Mouse (Mus musculus) embryonic facial prominence, embryonic 12.5 days (tissue): Measurements from ENCODE around the gene Cit. TPM values are rescaled to one million over a fixed set of nuclear protein-coding genes. Genes with fewer than 3 reads are reported as not detected.

Experiments used
- ATAC-seq: fragments of 200-750 bp; cut with Nextera tagmentation; 2 replicates; pipeline ENCODE4 v1.8.0; 2017; ENCODE audit not compliant: insufficient number of reproducible peaks, insufficient read depth, low FRiP score, low TSS enrichment
- H3K27ac ChIP-seq: fragments of 300-500 bp; sonication (generic); 2 replicates; pipeline ENCODE4 v1.5.1; 2016; ENCODE audit warnings: mild to moderate bottlenecking
- H3K27me3 ChIP-seq: fragments of 300-500 bp; sonication (generic); 2 replicates; pipeline ENCODE4 v1.6.1; 2016; ENCODE audit warnings: mild to moderate bottlenecking, moderate library complexity
- H3K36me3 ChIP-seq: fragments of 300-500 bp; sonication (generic); 2 replicates; pipeline ENCODE4 v1.6.1; 2016; ENCODE audit warnings: mild to moderate bottlenecking
- H3K4me1 ChIP-seq: fragments of 300-500 bp; sonication (generic); 2 replicates; pipeline ENCODE4 v1.6.1; 2016
- H3K4me2 ChIP-seq: fragments of 300-500 bp; sonication (generic); replicated peaks from 2 replicates; pipeline ENCODE4 v1.6.1; 2016; ENCODE audit warnings: mild to moderate bottlenecking, moderate library complexity
- H3K4me3 ChIP-seq: fragments of 300-500 bp; sonication (generic); 2 replicates; pipeline ENCODE4 v1.5.1; 2016; ENCODE audit warnings: mild to moderate bottlenecking
- H3K9ac ChIP-seq: fragments of 300-500 bp; sonication (generic); 2 replicates; pipeline ENCODE4 v1.6.1; 2016; ENCODE audit warnings: mild to moderate bottlenecking, moderate library complexity
- H3K9me3 ChIP-seq: fragments of 300-500 bp; sonication (generic); 2 replicates; pipeline ENCODE4 v1.6.1; 2016; ENCODE audit warnings: mild to moderate bottlenecking, moderate library complexity
- WGBS: fragments of 180-500 bp; shearing (Covaris S2); methylation state at CpG from one replicate; pipeline ENCODE4 v1.1.7; 2016; 5-methylcytosine and 5-hydroxymethylcytosine counted together
- polyA plus RNA-seq: library from polyadenylated mRNA; unstranded; fragments of >200 nt; fragmentation: Nextera tagmentation; extraction: Ambion mirVana; gene quantifications from 2 replicates; pipeline ENCODE4 v1.2.1, GENCODE M21; 2016

The Cit gene
- polyA plus RNA-seq, 1 experiment from 2014 or later, result 36.3 TPM

DNA sequence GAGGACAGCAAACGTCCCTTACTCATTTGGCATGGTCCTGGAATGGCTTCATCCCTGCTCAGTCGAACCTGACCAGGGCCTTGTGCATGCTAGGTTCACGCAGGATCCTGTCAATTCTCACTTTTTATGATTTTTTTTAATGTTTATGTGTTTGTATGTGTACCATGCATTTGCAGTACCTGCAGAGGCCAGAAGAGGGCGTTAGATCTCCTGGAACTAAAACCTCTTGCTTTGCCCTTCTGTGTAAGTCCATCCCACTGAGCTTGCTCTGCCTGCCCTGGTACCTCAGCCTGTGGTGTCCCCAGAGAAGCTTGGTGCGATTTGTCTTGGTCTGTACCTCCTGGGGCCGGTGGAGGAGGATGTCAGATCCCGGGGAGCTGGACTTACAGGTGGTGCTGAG is 105.9 kb downstream of the Cit start:
- no peak for ATAC-seq
- Histone ChIP-seq H3K4me3 (no peak overlapping the region), H3K36me3 (peaks cover 77% of the 10 kb centered on the region)

GRCm38 (mm10) chr5:115953173-115953572 is 108.1 kb downstream of the Cit start:
- H3K4me2 ChIP-seq, result no peak overlapping the region
- peaks cover 73% of the 10 kb centered on the region for H3K36me3 ChIP-seq
- H3K9me3 ChIP-seq, result 0 out of 2 replicates have a peak, but pooled peaks cover 4% of the 10 kb centered on the region
- WGBS, result 93% methylated on average over 6 of the region's 6 CpGs
- H3K4me1 ChIP-seq, result no peaks in the 10 kb centered on the region
- no peak overlapping the region for H3K4me3 ChIP-seq
- no peak for ATAC-seq
- no peak overlapping the region for H3K27ac ChIP-seq
- H3K9ac ChIP-seq, result no peak overlapping the region
- no peaks in the 10 kb centered on the region for H3K27me3 ChIP-seq

More for the DNA sequence above, 105.9 kb downstream of the Cit start:
- Histone ChIP-seq H3K9ac (no peak overlapping the region), H3K4me1 (no peaks in the 10 kb centered on the region), H3K4me2 (no peak overlapping the region), H3K27me3 (no peaks in the 10 kb centered on the region), H3K9me3 (no peaks in the 10 kb centered on the region), H3K27ac (no peak overlapping the region)
- 85% methylated on average over 7 of the region's 7 CpGs for WGBS

DNA sequence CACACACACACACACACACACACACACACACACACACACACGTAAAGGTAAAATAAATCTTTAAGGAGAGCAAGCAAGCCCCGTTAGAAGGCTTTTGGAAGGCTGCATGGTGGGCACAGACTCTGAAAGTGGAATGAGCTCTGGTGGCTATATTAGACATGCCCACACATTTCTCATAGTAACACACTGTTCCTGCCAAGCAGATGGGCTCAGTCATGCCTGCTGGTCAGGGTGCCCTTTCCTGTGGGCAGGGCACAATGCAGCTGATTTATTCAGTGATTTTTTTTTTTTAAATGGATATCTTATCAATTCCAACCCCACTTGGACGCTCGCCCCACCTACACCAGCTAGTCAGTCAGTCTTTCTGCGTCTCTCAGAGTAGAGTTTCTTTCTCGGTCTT is 109.0 kb downstream of the Cit start:
- no peak for ATAC-seq
- H3K4me1 ChIP-seq, result no peaks in the 10 kb centered on the region
- no peak overlapping the region for H3K4me3 ChIP-seq
- 97% methylated on average over 6 of the region's 6 CpGs for WGBS
- H3K36me3 ChIP-seq, result peaks cover 64% of the 10 kb centered on the region
- 0 out of 2 replicates have a peak, but pooled peaks cover 4% of the 10 kb centered on the region for H3K9me3 ChIP-seq
- H3K4me2 ChIP-seq, result no peak overlapping the region
- H3K27me3 ChIP-seq, result no peaks in the 10 kb centered on the region
- H3K9ac ChIP-seq, result no peak overlapping the region
- no peak overlapping the region for H3K27ac ChIP-seq

DNA sequence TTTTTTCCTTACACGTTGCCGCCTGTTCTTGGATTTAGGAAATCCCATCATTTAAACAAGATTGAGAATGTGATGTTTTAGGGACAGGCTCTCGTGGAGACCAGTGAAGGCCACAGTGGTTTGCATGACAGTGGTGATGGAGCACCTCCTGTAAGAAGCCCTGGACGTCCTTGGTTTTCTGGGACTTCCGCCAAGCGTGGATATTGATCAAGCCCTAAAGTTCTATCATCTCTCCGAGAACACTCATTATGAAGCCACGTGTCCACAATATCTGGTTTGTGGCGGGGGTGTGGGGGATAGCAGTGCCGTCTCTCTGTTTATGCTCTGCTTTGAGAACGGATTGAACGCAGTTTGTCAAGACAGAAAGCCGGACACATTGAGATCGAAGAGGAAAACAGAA is 109.5 kb downstream of the Cit start:
- Histone ChIP-seq H3K9ac (no peak overlapping the region), H3K4me2 (no peak overlapping the region), H3K27ac (no peak overlapping the region), H3K36me3 (peaks cover 64% of the 10 kb centered on the region), H3K9me3 (0 out of 2 replicates have a peak, but pooled peaks cover 4% of the 10 kb centered on the region), H3K27me3 (no peaks in the 10 kb centered on the region), H3K4me1 (no peaks in the 10 kb centered on the region), H3K4me3 (no peak overlapping the region)
- 94% methylated on average over 14 of the region's 14 CpGs for WGBS
- ATAC-seq, result no peak

DNA sequence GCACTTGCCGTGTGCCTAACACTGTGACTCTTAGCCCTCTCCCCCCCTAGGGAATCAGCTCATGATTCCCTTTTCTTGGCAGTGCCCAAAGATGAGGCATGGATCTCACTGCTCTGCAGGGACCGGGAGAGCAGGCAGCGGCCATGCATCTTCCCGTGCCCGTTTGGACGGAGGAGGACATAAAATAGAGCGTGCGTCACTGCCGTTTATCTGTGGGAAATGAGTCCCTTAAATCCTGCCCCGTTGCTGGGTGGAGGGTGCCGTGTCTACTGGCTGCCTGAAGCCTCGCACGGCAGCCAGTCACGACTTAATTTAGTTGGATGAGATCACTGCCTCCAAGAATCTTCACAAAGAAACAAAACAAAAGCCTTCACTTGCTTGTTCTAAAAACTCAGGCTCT is 110.1 kb downstream of the Cit start:
- H3K4me2 ChIP-seq, result no peak overlapping the region
- no peak overlapping the region for H3K27ac ChIP-seq
- no peaks in the 10 kb centered on the region for H3K27me3 ChIP-seq
- H3K4me3 ChIP-seq, result no peak overlapping the region
- no peak overlapping the region for H3K9ac ChIP-seq
- peaks cover 64% of the 10 kb centered on the region for H3K36me3 ChIP-seq
- 97% methylated on average over 14 of the region's 14 CpGs for WGBS
- no peak for ATAC-seq
- 0 out of 2 replicates have a peak, but pooled peaks cover 4% of the 10 kb centered on the region for H3K9me3 ChIP-seq
- no peaks in the 10 kb centered on the region for H3K4me1 ChIP-seq

DNA sequence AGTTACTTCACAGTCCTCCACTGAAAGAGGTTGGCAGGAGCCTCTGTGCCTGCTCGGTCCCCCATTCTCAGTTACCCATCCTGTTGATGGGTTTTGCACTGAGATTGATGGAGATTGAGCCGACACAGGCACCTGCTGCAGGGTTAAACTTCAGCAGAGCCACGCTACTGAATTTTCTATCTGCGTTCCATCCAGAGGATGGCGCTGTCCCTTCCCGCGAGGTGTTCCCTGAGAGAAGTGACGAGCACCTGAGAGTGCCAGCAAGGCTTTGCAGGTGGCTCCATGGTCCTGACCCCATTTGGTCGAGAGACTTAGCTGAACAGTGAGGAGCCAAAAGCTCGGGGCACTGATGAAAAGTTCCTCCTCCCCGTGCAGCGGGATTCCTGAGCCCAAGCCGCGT is 111.0 kb downstream of the Cit start:
- WGBS, result 95% methylated on average over 14 of the region's 14 CpGs
- no peak overlapping the region for H3K4me3 ChIP-seq
- H3K27me3 ChIP-seq, result no peaks in the 10 kb centered on the region
- no peaks in the 10 kb centered on the region for H3K4me1 ChIP-seq
- no peak for ATAC-seq
- H3K9me3 ChIP-seq, result 0 out of 2 replicates have a peak, but pooled peaks cover 4% of the 10 kb centered on the region
- H3K4me2 ChIP-seq, result no peak overlapping the region
- H3K9ac ChIP-seq, result no peak overlapping the region
- no peak overlapping the region for H3K27ac ChIP-seq
- peaks cover 58% of the 10 kb centered on the region for H3K36me3 ChIP-seq

GRCm38 (mm10) chr5:115957177-115957576 is 112.1 kb downstream of the Cit start:
- Histone ChIP-seq H3K4me3 (no peak overlapping the region), H3K4me1 (no peaks in the 10 kb centered on the region), H3K4me2 (no peak overlapping the region), H3K27ac (no peak overlapping the region), H3K9me3 (0 out of 2 replicates have a peak, but pooled peaks cover 4% of the 10 kb centered on the region), H3K9ac (no peak overlapping the region), H3K36me3 (peaks cover 47% of the 10 kb centered on the region), H3K27me3 (no peaks in the 10 kb centered on the region)
- no peak for ATAC-seq
- 98% methylated on average over 6 of the region's 6 CpGs for WGBS

- ATAC-seq, result no peak
- Histone ChIP-seq H3K4me2 (no peak overlapping the region), H3K27ac (no peak overlapping the region), H3K4me1 (no peaks in the 10 kb centered on the region), H3K9ac (no peak overlapping the region), H3K9me3 (0 out of 2 replicates have a peak, but pooled peaks cover 4% of the 10 kb centered on the region), H3K4me3 (no peak overlapping the region), H3K27me3 (no peaks in the 10 kb centered on the region), H3K36me3 (peaks cover 37% of the 10 kb centered on the region)
- WGBS, result 76% methylated on average over 1 of the region's 1 CpGs
These were observed 113.3 kb downstream of the Cit start for GRCm38 (mm10) chr5:115958344-115958743.

GRCm38 (mm10) chr5:115958814-115959213 is 113.7 kb downstream of the Cit start:
- H3K4me1 ChIP-seq, result no peaks in the 10 kb centered on the region
- H3K36me3 ChIP-seq, result peaks cover 32% of the 10 kb centered on the region
- H3K9me3 ChIP-seq, result 0 out of 2 replicates have a peak, but pooled peaks cover 4% of the 10 kb centered on the region
- H3K4me2 ChIP-seq, result no peak overlapping the region
- no peak overlapping the region for H3K9ac ChIP-seq
- no peak overlapping the region for H3K4me3 ChIP-seq
- no peaks in the 10 kb centered on the region for H3K27me3 ChIP-seq
- 94% methylated on average over 11 of the region's 11 CpGs for WGBS
- no peak for ATAC-seq
- H3K27ac ChIP-seq, result no peak overlapping the region

DNA sequence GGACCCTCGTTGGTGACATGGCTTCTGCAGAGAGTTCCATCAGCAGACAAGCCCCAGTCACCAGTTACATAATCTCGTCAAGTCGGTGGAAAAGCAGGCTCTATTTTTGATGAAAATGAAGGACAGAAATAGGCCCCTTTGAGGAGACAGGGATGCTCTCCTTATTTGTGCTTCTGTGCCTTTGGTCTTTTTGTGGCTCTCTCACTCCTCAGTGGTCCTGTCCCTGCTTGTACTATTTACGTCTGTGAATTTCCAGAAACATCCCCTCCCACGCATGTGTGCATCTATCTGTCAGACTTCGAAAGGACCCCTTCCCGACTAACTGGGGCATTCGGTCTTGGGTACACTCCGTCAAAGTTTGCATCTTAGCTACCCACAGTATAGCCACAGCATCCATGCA is 116.7 kb downstream of the Cit start:
- H3K27ac ChIP-seq, result no peak overlapping the region
- no peak overlapping the region for H3K9ac ChIP-seq
- no peaks in the 10 kb centered on the region for H3K27me3 ChIP-seq
- no peak for ATAC-seq
- no peaks in the 10 kb centered on the region for H3K4me1 ChIP-seq
- no peak overlapping the region for H3K4me2 ChIP-seq
- H3K9me3 ChIP-seq, result 0 out of 2 replicates have a peak, but pooled peaks cover 4% of the 10 kb centered on the region
- WGBS, result 91% methylated on average over 9 of the region's 9 CpGs
- peaks cover 2% of the 10 kb centered on the region; the same call in 1 of the 2 replicates for H3K36me3 ChIP-seq
- H3K4me3 ChIP-seq, result no peak overlapping the region

DNA sequence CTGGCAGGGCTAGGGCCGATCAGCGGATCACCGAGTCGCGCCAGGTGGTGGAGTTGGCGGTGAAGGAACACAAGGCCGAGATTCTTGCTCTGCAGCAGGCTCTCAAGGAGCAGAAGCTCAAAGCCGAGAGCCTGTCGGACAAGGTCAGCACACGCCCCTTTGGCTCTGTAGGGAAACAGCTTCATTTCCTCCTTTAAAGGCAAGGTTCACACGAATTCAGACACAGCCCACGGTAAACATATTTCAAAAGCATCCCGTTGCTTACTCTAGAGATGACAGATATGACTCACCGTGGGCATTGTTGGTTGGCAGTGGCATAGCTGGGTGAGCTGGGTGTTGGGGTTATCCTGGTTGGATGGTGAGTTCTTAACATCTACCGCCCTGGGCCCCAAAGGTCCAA is 126.2 kb downstream of the Cit start:
- WGBS, result 92% methylated on average over 15 of the region's 15 CpGs

GRCm38 (mm10) chr5:115975672-115976071 is 130.6 kb downstream of the Cit start:
- WGBS, result 90% methylated on average over 10 of the region's 10 CpGs
- Histone ChIP-seq H3K27me3 (no peaks in the 10 kb centered on the region), H3K36me3 (peaks cover 34% of the 10 kb centered on the region), H3K4me2 (no peak overlapping the region), H3K9me3 (no peaks in the 10 kb centered on the region), H3K27ac (no peak overlapping the region), H3K4me1 (peaks cover 6% of the 10 kb centered on the region), H3K9ac (no peak overlapping the region), H3K4me3 (no peak overlapping the region)
- ATAC-seq, result no peak

More for the DNA sequence above, 126.2 kb downstream of the Cit start:
- no peaks in the 10 kb centered on the region for H3K9me3 ChIP-seq
- H3K4me1 ChIP-seq, result no peaks in the 10 kb centered on the region
- no peak overlapping the region for H3K27ac ChIP-seq
- H3K4me2 ChIP-seq, result no peak overlapping the region
- no peak for ATAC-seq
- no peaks in the 10 kb centered on the region for H3K27me3 ChIP-seq
- no peak overlapping the region for H3K9ac ChIP-seq
- H3K36me3 ChIP-seq, result peaks cover 28% of the 10 kb centered on the region
- no peak overlapping the region for H3K4me3 ChIP-seq
